In the genomic region with DNA sequence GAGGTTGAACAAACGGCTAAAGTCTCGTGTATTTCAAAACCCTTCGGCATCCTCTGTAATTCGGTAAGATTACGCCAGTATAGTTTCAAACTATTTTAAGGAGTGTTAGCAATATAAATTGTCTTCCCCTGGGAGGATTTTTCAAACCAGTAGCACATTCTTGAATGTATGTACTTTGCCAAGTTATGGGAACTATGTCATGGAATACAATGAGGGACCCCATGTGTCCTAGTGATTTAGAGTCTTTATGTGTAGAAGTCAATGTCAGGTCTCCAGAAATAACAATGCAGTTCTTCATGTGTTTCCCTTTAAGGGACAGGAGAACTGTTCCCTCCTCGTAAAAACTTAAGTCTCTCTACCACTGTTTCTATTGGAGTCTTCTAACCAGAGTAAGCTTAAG, we compare ENCODE assay signal across 24 mouse cellular contexts.
DNase-seq lines count a peak whose midpoint lies in the region; ATAC-seq and TF ChIP-seq lines count a peak whose summit lies in the region.
"Had no signal": no experiment of that assay in that cellular context is flagged by ENCODE, and none has a peak within 500 bp of the region (broad histone marks: within the 10 kb centered on the region; RNA-seq: fewer than 3 reads in every experiment).

No protein-coding gene starts in this region.

- H3K4me1 ChIP-seq in kidney, embryonic 14.5 days (ENCODE audit: control insufficient read depth, insufficient read depth, low read length), result no peaks in the 10 kb centered on the region
- H3K4me1 ChIP-seq in kidney, postnatal 0 days (replicated peaks; ENCODE audit: insufficient read depth, low read length), result no peaks in the 10 kb centered on the region
- H3K4me1 ChIP-seq in lung, postnatal 0 days (ENCODE audit: insufficient read depth, low read depth, low read length), result no peaks in the 10 kb centered on the region
- no peaks in the 10 kb centered on the region for H3K4me1 ChIP-seq in hindbrain, embryonic 13.5 days (replicated peaks)
- H3K4me1 ChIP-seq: hindbrain, embryonic 12.5 days had no signal

- H3K4me3 ChIP-seq in kidney, embryonic 14.5 days (ENCODE audit: low read length), result no peak overlapping the region
- no peak overlapping the region for H3K4me3 ChIP-seq in kidney, postnatal 0 days (replicated peaks; ENCODE audit: low read depth, low read length)
- H3K4me3 ChIP-seq in lung, postnatal 0 days (ENCODE audit: low read depth, low read length), result no peak overlapping the region
- no peak overlapping the region for H3K4me3 ChIP-seq in hindbrain, embryonic 13.5 days
- H3K4me3 ChIP-seq: embryonic facial prominence, embryonic 13.5 days; gastrocnemius, adult 2 months; hindbrain, embryonic 12.5 days had no signal

- no peak overlapping the region for H3K27ac ChIP-seq in kidney, embryonic 14.5 days (ENCODE audit: low read depth, low read length)
- H3K27ac ChIP-seq in kidney, postnatal 0 days, result no peak overlapping the region
- H3K27ac ChIP-seq in lung, postnatal 0 days (ENCODE audit: low read length), result no peak overlapping the region
- H3K27ac ChIP-seq in hindbrain, embryonic 13.5 days, result no peak overlapping the region
- H3K27ac ChIP-seq: embryonic facial prominence, embryonic 13.5 days; gastrocnemius, adult 2 months; hindbrain, embryonic 12.5 days had no signal

- H3K9ac ChIP-seq in kidney, embryonic 14.5 days (ENCODE audit: low read depth, low read length), result no peak overlapping the region
- no peak overlapping the region for H3K9ac ChIP-seq in kidney, postnatal 0 days (ENCODE audit: low read depth, low read length)
- H3K9ac ChIP-seq in lung, postnatal 0 days (replicated peaks; ENCODE audit: low read depth), result no peak overlapping the region
- H3K9ac ChIP-seq in hindbrain, embryonic 13.5 days, result no peak overlapping the region
- H3K9ac ChIP-seq: embryonic facial prominence, embryonic 13.5 days; forebrain, postnatal 0 days; hindbrain, embryonic 12.5 days had no signal

- peak; percentile 35; the same call in 1 of the 2 replicates for ATAC-seq in kidney, embryonic 14.5 days (ENCODE audit: low FRiP score, low TSS enrichment)
- no peak for ATAC-seq in kidney, postnatal 0 days (replicated peaks; ENCODE audit: low FRiP score, low read depth)
- ATAC-seq in lung, postnatal 0 days, result no peak
- no peak for ATAC-seq in hindbrain, embryonic 13.5 days (ENCODE audit: low FRiP score)
- ATAC-seq: CD4-positive, CD25-positive, alpha-beta regulatory T cell, adult 4 months; forebrain, embryonic 14.5 days; forebrain, postnatal 0 days; hindbrain, embryonic 16.5 days had no signal

- no peaks in the 10 kb centered on the region for H3K27me3 ChIP-seq in kidney, embryonic 14.5 days (ENCODE audit: control insufficient read depth, insufficient read depth, low read length)
- H3K27me3 ChIP-seq in kidney, postnatal 0 days (ENCODE audit: insufficient read depth, low read length), result no peaks in the 10 kb centered on the region
- H3K27me3 ChIP-seq in lung, postnatal 0 days (replicated peaks; ENCODE audit: insufficient read depth, low read length), result no peaks in the 10 kb centered on the region
- no peaks in the 10 kb centered on the region for H3K27me3 ChIP-seq in hindbrain, embryonic 13.5 days
- H3K27me3 ChIP-seq: embryonic facial prominence, embryonic 13.5 days; hindbrain, embryonic 12.5 days had no signal

- no peak for DNase-seq in kidney, adult 11 months
- peak; percentile 76 for DNase-seq in kidney, postnatal 0 days (ENCODE audit: low spot score)
- no peak for DNase-seq in kidney, adult 8-10 months
- peak; percentile 14 for DNase-seq in lung, postnatal 0 days (ENCODE audit: low spot score)
- no peak for DNase-seq in lung, postnatal 4 days
- peak; percentile 3 for DNase-seq in mesoderm, embryonic 11.5 days (ENCODE audit: low read depth, low spot score)
- DNase-seq: adrenal gland, adult 2 months; adrenal gland, postnatal 14 days; cerebellum, adult 11 months; cerebellum, adult 2 months; cerebellum, adult 9-11 months; cerebellum, postnatal 25 days; forebrain, postnatal 0 days; gastrocnemius, adult 2 months; gastrocnemius, postnatal 14 days; heart, adult 11 months had no signal

- no peak overlapping the region for H3K4me2 ChIP-seq in kidney, embryonic 14.5 days (replicated peaks; ENCODE audit: low read depth, low read length)
- no peak overlapping the region for H3K4me2 ChIP-seq in kidney, postnatal 0 days (ENCODE audit: low read length)
- no peak overlapping the region for H3K4me2 ChIP-seq in lung, postnatal 0 days (replicated peaks; ENCODE audit: low read depth, low read length)
- H3K4me2 ChIP-seq in hindbrain, embryonic 13.5 days, result no peak overlapping the region
- H3K4me2 ChIP-seq: embryonic facial prominence, embryonic 13.5 days; heart, embryonic 11.5 days; hindbrain, embryonic 12.5 days had no signal

- no peak for TF ChIP-seq EP300 in lung, postnatal 0 days (IDR thresholded peaks at IDR 0.05)

- H3K36me3 ChIP-seq in kidney, embryonic 14.5 days (ENCODE audit: control insufficient read depth, insufficient read depth, low read length), result no peaks in the 10 kb centered on the region
- no peaks in the 10 kb centered on the region for H3K36me3 ChIP-seq in kidney, postnatal 0 days (ENCODE audit: insufficient read depth, low read length)
- H3K36me3 ChIP-seq in lung, postnatal 0 days (ENCODE audit: insufficient read depth, low read length), result no peaks in the 10 kb centered on the region
- H3K36me3 ChIP-seq in hindbrain, embryonic 13.5 days, result no peaks in the 10 kb centered on the region
- H3K36me3 ChIP-seq: embryonic facial prominence, embryonic 13.5 days; hindbrain, embryonic 12.5 days had no signal

- no peak for TF ChIP-seq CTCF in kidney, postnatal 0 days (IDR thresholded peaks at IDR 0.05; ENCODE audit: low read depth)
- TF ChIP-seq CTCF in lung, postnatal 0 days (IDR thresholded peaks at IDR 0.05), result no peak

- H3K9me3 ChIP-seq in kidney, embryonic 14.5 days (ENCODE audit: control insufficient read depth, low read length), result no peaks in the 10 kb centered on the region
- H3K9me3 ChIP-seq in kidney, postnatal 0 days (replicated peaks; ENCODE audit: low read length), result no peaks in the 10 kb centered on the region
- no peaks in the 10 kb centered on the region for H3K9me3 ChIP-seq in lung, postnatal 0 days (ENCODE audit: low read length)
- H3K9me3 ChIP-seq in hindbrain, embryonic 13.5 days, result no peaks in the 10 kb centered on the region
- H3K9me3 ChIP-seq: embryonic facial prominence, embryonic 13.5 days; hindbrain, embryonic 12.5 days had no signal

- whole genome bisulfite sequencing in kidney, embryonic 14.5 days, result 51% methylated on average over 6 of the region's 6 CpGs
- WGBS in kidney, postnatal 0 days, result 51% methylated on average over 6 of the region's 6 CpGs
- 69% methylated on average over 6 of the region's 6 CpGs for WGBS in lung, postnatal 0 days
- WGBS in hindbrain, embryonic 13.5 days, result 88% methylated on average over 6 of the region's 6 CpGs

Comparison
In these comparisons a context has a peak if more than half of its experiments do, and no peak if none do; other contexts are left out.
1. DNase-seq: peak in kidney, postnatal 0 days (single experiment), lung, postnatal 0 days (single experiment) and mesoderm, embryonic 11.5 days (single experiment); none in kidney, adult 11 months (single experiment), kidney, adult 8-10 months (0 of 2) and lung, postnatal 4 days (0 of 2).